Mouse (Mus musculus): ENCODE data around the gene Arpc2.

DNA sequence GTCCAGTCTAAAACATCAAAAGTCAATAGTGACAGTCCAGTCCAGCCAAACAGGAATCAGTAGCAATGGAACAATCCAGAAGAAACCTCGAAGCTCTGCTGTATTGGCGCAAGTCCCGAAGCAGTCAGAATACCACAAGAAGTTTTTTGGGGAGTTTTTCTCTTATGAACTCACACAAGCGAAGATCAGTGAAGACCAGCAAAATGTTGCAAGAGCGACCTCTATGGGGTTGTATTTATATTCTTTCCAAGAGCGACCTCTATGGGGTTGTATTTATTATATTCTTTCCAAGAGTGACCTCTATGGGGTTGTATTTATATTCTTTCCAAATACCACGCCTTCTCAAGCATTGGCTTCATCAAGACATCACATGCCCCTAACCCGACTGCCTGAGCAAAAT lies 32.9 kb downstream of the Arpc2 start:
- no peak for TF ChIP-seq CTCF (IDR thresholded peaks at IDR 0.05; ENCODE audit: low read depth, low read length)
- no peak for TF ChIP-seq TAL1 (conservative IDR thresholded peaks at IDR 0.05; ENCODE audit: low read depth, low read length)
- TF ChIP-seq GATA1 (IDR thresholded peaks at IDR 0.05; ENCODE audit: borderline replicate concordance, low read length): no peak
